Mouse (Mus musculus): Measurements from ENCODE around the gene Prim2.

Gene Prim2

GRCm38 (mm10) chr1:33471069-33471468 is 198.5 kb downstream of the Prim2 start:
- DNase-seq = no peak

- no peak for DNase-seq
Observed at GRCm38 (mm10) chr1:33470222-33470621, 199.4 kb downstream of the Prim2 start.

- DNase-seq = no peak
Observed at GRCm38 (mm10) chr1:33464234-33464633, 205.4 kb downstream of the Prim2 start.

GRCm38 (mm10) chr1:33460703-33461102 is 208.9 kb downstream of the Prim2 start:
- DNase-seq = no peak

- DNase-seq = no peak
Observed at GRCm38 (mm10) chr1:33460262-33460661, 209.3 kb downstream of the Prim2 start.

GRCm38 (mm10) chr1:33458950-33459349 is 210.6 kb downstream of the Prim2 start:
- no peak for DNase-seq

- peak; percentile 10 for DNase-seq
Observed at GRCm38 (mm10) chr1:33454251-33454650, 215.3 kb downstream of the Prim2 start.

GRCm38 (mm10) chr1:33453299-33453698 is 216.3 kb downstream of the Prim2 start:
- DNase-seq = no peak

- no peak for DNase-seq
Observed at GRCm38 (mm10) chr1:33447179-33447578, 222.4 kb downstream of the Prim2 start.

- no peak for DNase-seq
Observed at GRCm38 (mm10) chr1:33436167-33436566, 233.4 kb downstream of the Prim2 start.
